Mouse (Mus musculus) heart, embryonic 16.5 days (tissue): ENCODE data around the gene Lmo7. TPM values are rescaled to one million over a fixed set of nuclear protein-coding genes. Genes with fewer than 3 reads are reported as not detected.

Experiments used
- polyA plus RNA-seq: library from polyadenylated mRNA; unstranded; fragments of >200 nt; fragmentation: Nextera tagmentation; extraction: Ambion mirVana; gene quantifications from 2 replicates; pipeline ENCODE4 v1.2.1, GENCODE M21; 2015

The Lmo7 gene
- polyA plus RNA-seq, 1 experiment from 2014 or later: 272 TPM

Other genes starting within 250 kb of the Lmo7 start
- gene Tbc1d4, start 120.8 kb upstream of the Lmo7 start, polyA plus RNA-seq: 25.8 and 25.9 TPM in 2 replicates
- 65.9 and 75.3 TPM in 2 replicates for gene Commd6, start 89.3 kb upstream of the Lmo7 start, polyA plus RNA-seq
- 79.9 and 95.2 TPM in 2 replicates for gene Uchl3, start 76.0 kb upstream of the Lmo7 start, polyA plus RNA-seq
- gene Gm9922, start 143 bp upstream of the Lmo7 start, polyA plus RNA-seq: 3.7 and 5.1 TPM in 2 replicates